Mouse (Mus musculus): ENCODE results near the gene Zdhhc13. TPM values are rescaled to one million over a fixed set of nuclear protein-coding genes. Genes with fewer than 3 reads are reported as not detected.
A peak's percentile ranks its signal among the peaks of the same experiment; 100 is the strongest.

Zdhhc13 gene
- 41.1 and 42.5 TPM in 2 replicates for polyA plus RNA-seq (2015; fragmentation: Nextera tagmentation; extraction: Ambion mirVana)

- H3K9ac ChIP-seq (ENCODE audit: low read depth, low read length), result peak within 1 kb of the TSS; percentile 88
- peak; percentile 99 for ATAC-seq
- H3K9me3 ChIP-seq (ENCODE audit: control insufficient read depth, low read length), result no peaks in the 10 kb centered on the region
- peak within 1 kb of the TSS; percentile 92 for H3K4me3 ChIP-seq (ENCODE audit: low read length)
- peak within 1 kb of the TSS; percentile 92 for H3K27ac ChIP-seq (ENCODE audit: low read length)
- H3K36me3 ChIP-seq (ENCODE audit: control insufficient read depth, insufficient read depth, low read length), result no peaks in the 10 kb centered on the region
- H3K27me3 ChIP-seq (replicated peaks; ENCODE audit: control insufficient read depth, insufficient read depth, low read length), result no peaks in the 10 kb centered on the region
- H3K4me1 ChIP-seq (ENCODE audit: control insufficient read depth, insufficient read depth, low read length), result no peaks in the 10 kb centered on the region; the same call in 1 of the 2 replicates
- WGBS, result under 1% methylated on average over 53 of the region's 57 CpGs
- peak within 1 kb of the TSS; percentile 81 for H3K4me2 ChIP-seq (ENCODE audit: low read depth, low read length)
Observed at GRCm38 (mm10) chr7:48788851-48789572, at the start of gene Zdhhc13. Gene Zdhhc13, plus strand, starts transcription at chr7:48789003.

DNA sequence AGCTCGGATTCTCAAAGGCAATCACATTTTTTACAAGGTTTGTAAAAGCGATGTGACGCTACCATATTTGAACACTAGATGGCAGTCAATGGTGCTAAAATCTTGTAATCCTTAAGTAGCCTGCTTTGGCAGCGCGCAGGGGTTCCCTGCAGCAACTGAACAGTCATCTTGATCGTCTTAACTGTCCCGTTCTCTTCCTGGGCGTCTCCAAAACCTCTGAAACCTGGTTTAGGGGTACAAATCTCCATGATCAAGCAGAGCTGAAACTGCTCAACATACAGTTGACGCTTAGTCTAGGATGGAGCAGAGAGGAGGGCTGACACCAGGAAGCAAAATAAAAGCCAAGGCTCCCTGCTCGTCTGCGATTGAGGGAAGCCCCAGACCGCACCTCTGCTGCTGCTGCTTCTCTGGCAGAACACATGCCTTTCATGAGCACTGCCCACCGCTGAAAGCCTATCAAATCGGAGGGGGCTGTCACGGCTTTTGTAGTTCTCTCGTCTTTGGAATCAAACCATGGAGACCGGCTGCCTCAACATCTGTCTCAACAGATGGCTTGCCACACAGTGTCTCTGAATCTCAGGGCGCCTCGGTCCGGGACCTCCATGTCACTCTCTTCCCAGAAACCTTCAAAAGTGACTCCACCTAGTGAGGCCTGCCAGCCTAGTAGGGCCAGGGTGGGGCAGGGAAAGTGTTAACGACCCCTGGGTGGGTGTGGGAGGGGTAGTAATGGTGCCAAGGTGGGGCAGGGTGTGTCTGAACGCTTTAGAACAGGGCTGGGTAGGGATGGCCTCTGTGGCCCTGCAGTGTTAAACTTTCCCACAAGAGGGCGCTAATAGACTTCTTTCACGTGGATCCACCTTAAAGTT, 39.3 kb upstream of the Zdhhc13 start:
- Histone ChIP-seq H3K27me3 (replicated peaks; ENCODE audit: control insufficient read depth, insufficient read depth, low read length) (no peaks in the 10 kb centered on the region), H3K27ac (ENCODE audit: low read length) (peak overlapping the region; percentile 79), H3K9me3 (ENCODE audit: control insufficient read depth, low read length) (no peaks in the 10 kb centered on the region), H3K4me3 (ENCODE audit: low read length) (peak overlapping the region; percentile 54), H3K4me2 (ENCODE audit: low read depth, low read length) (peak overlapping the region; percentile 95), H3K4me1 (ENCODE audit: control insufficient read depth, insufficient read depth, low read length) (0 out of 2 replicates have a peak, but pooled peaks cover 6% of the 10 kb centered on the region), H3K9ac (ENCODE audit: low read depth, low read length) (peak overlapping the region; percentile 59), H3K36me3 (ENCODE audit: control insufficient read depth, insufficient read depth, low read length) (no peaks in the 10 kb centered on the region)
- ATAC-seq, result peak; percentile 83
- under 1% methylated on average over 24 of the region's 24 CpGs for WGBS

DNA sequence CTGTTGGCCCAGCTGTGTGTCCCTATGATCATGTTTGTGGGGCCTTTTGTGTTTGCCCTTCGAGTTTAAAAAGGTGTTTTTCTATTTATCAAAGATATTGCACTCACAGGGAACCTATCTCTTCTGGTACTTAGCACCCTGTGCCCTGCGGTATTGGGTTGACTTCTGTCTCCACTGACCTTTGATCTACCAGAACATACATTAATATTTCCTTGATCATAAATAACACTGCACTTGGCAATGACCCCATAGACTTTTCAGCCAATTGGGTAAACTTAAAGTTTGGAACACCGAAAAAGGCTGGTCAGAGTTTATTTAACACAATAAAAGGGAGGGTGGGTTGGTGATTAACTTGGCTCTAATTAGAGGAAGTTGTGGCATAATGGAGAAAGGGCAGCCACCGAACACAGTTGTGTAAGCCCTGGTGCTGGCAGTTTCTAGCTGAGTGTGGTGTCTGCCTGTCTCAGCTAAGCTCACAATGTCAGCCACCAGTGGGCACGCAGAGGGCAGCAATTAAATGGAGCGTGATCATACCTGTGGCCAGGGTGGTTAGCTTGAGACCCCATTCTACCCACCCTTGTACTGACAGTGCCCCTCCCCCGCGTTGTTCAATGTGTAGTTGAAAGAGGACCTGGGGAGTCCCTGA, 38.5 kb upstream of the Zdhhc13 start:
- ATAC-seq, result peak; percentile 75
- 54% methylated on average over 8 of the region's 8 CpGs for WGBS

GRCm38 (mm10) chr7:48751222-48751621, 37.6 kb upstream of the Zdhhc13 start:
- Histone ChIP-seq H3K9me3 (ENCODE audit: control insufficient read depth, low read length) (no peaks in the 10 kb centered on the region), H3K9ac (ENCODE audit: low read depth, low read length) (no peak overlapping the region), H3K4me1 (ENCODE audit: control insufficient read depth, insufficient read depth, low read length) (0 out of 2 replicates have a peak, but pooled peaks cover 6% of the 10 kb centered on the region), H3K27ac (ENCODE audit: low read length) (no peak overlapping the region), H3K36me3 (ENCODE audit: control insufficient read depth, insufficient read depth, low read length) (no peaks in the 10 kb centered on the region), H3K27me3 (replicated peaks; ENCODE audit: control insufficient read depth, insufficient read depth, low read length) (no peaks in the 10 kb centered on the region), H3K4me2 (ENCODE audit: low read depth, low read length) (no peak overlapping the region), H3K4me3 (ENCODE audit: low read length) (no peak overlapping the region)
- ATAC-seq, result no peak
- 77% methylated on average over 5 of the region's 5 CpGs for WGBS

More for the DNA sequence above, 38.5 kb upstream of the Zdhhc13 start:
- Histone ChIP-seq H3K4me1 (ENCODE audit: control insufficient read depth, insufficient read depth, low read length) (0 out of 2 replicates have a peak, but pooled peaks cover 6% of the 10 kb centered on the region), H3K9me3 (ENCODE audit: control insufficient read depth, low read length) (no peaks in the 10 kb centered on the region), H3K27me3 (replicated peaks; ENCODE audit: control insufficient read depth, insufficient read depth, low read length) (no peaks in the 10 kb centered on the region), H3K4me3 (ENCODE audit: low read length) (no peak overlapping the region), H3K27ac (ENCODE audit: low read length) (peak overlapping the region; percentile 79), H3K4me2 (ENCODE audit: low read depth, low read length) (peak overlapping the region; percentile 95), H3K9ac (ENCODE audit: low read depth, low read length) (0 out of 2 replicates have a peak overlapping the region, but pooled peaks have one; percentile 19), H3K36me3 (ENCODE audit: control insufficient read depth, insufficient read depth, low read length) (no peaks in the 10 kb centered on the region)

GRCm38 (mm10) chr7:48754415-48754974, 34.3 kb upstream of the Zdhhc13 start:
- Histone ChIP-seq H3K4me1 (ENCODE audit: control insufficient read depth, insufficient read depth, low read length) (0 out of 2 replicates have a peak, but pooled peaks cover 6% of the 10 kb centered on the region), H3K36me3 (ENCODE audit: control insufficient read depth, insufficient read depth, low read length) (no peaks in the 10 kb centered on the region), H3K9me3 (ENCODE audit: control insufficient read depth, low read length) (no peaks in the 10 kb centered on the region), H3K27ac (ENCODE audit: low read length) (peak overlapping the region; percentile 73), H3K4me3 (ENCODE audit: low read length) (no peak overlapping the region), H3K9ac (ENCODE audit: low read depth, low read length) (no peak overlapping the region), H3K4me2 (ENCODE audit: low read depth, low read length) (no peak overlapping the region), H3K27me3 (replicated peaks; ENCODE audit: control insufficient read depth, insufficient read depth, low read length) (no peaks in the 10 kb centered on the region)
- 55% methylated on average over 3 of the region's 3 CpGs for WGBS
- peak; percentile 72 for ATAC-seq

GRCm38 (mm10) chr7:48755825-48756224, 33.0 kb upstream of the Zdhhc13 start:
- Histone ChIP-seq H3K36me3 (ENCODE audit: control insufficient read depth, insufficient read depth, low read length) (no peaks in the 10 kb centered on the region), H3K4me3 (ENCODE audit: low read length) (no peak overlapping the region), H3K9ac (ENCODE audit: low read depth, low read length) (no peak overlapping the region), H3K27me3 (replicated peaks; ENCODE audit: control insufficient read depth, insufficient read depth, low read length) (no peaks in the 10 kb centered on the region), H3K4me2 (ENCODE audit: low read depth, low read length) (no peak overlapping the region), H3K9me3 (ENCODE audit: control insufficient read depth, low read length) (no peaks in the 10 kb centered on the region), H3K4me1 (ENCODE audit: control insufficient read depth, insufficient read depth, low read length) (no peaks in the 10 kb centered on the region), H3K27ac (ENCODE audit: low read length) (no peak overlapping the region)
- no peak for ATAC-seq
- WGBS, result 84% methylated on average over 3 of the region's 3 CpGs

DNA sequence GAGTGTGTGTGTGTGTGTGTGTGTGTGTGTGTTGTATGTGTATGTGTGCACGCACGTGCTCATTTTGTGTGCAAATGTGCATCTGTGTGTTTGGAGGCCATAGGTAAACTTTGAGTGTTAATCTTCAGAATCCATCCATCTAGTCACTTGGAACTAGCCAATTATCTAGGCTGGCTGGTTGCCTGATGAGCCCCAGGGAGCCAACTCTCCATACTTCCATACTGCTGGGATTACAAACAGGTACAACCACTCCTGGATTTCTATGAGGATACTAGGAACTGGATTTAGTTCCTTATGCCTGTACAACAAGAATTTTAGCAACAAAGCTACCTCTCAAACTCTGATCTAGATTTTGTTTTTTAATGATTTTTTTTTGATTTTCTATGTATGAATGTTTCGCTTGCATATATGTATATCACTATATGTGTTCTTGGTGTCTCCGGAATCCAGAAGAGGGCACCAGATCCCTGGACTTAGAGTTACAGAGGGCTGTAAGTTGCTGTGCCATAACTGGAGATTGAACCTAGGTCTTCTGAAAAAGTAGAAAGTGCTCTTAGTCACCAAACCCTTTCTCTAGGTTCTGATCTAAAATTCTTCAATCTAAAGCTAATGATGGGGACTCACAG, 32.4 kb upstream of the Zdhhc13 start:
- H3K27me3 ChIP-seq (replicated peaks; ENCODE audit: control insufficient read depth, insufficient read depth, low read length), result no peaks in the 10 kb centered on the region
- ATAC-seq, result no peak
- no peak overlapping the region for H3K4me3 ChIP-seq (ENCODE audit: low read length)
- no peaks in the 10 kb centered on the region for H3K4me1 ChIP-seq (ENCODE audit: control insufficient read depth, insufficient read depth, low read length)
- H3K9ac ChIP-seq (ENCODE audit: low read depth, low read length), result no peak overlapping the region
- no peak overlapping the region for H3K4me2 ChIP-seq (ENCODE audit: low read depth, low read length)
- H3K9me3 ChIP-seq (ENCODE audit: control insufficient read depth, low read length), result no peaks in the 10 kb centered on the region
- WGBS, result 95% methylated on average over 4 of the region's 4 CpGs
- no peak overlapping the region for H3K27ac ChIP-seq (ENCODE audit: low read length)
- no peaks in the 10 kb centered on the region for H3K36me3 ChIP-seq (ENCODE audit: control insufficient read depth, insufficient read depth, low read length)

DNA sequence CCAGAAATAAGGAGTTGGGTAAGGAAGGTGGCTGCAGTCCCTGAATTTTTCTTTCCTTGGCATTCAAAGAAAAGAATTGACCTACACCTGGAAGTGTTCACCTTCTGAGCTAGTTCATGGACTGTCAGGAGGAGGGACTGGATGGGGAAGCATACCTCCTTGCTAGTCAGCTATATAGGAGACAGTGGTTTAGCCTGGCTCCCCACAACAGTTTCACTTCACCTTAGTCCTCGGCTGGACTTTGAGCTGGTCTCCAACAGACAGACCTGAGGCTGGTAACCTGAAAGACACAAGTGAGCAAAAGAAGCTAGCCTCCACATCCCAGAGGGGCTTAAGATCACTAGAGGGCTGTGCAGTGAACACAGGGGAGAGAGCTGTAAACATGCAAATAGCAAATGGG, 30.7 kb upstream of the Zdhhc13 start:
- WGBS, result 75% methylated on average over 1 of the region's 1 CpGs
- Histone ChIP-seq H3K9ac (ENCODE audit: low read depth, low read length) (no peak overlapping the region), H3K4me1 (ENCODE audit: control insufficient read depth, insufficient read depth, low read length) (no peaks in the 10 kb centered on the region), H3K36me3 (ENCODE audit: control insufficient read depth, insufficient read depth, low read length) (no peaks in the 10 kb centered on the region), H3K4me2 (ENCODE audit: low read depth, low read length) (no peak overlapping the region), H3K4me3 (ENCODE audit: low read length) (no peak overlapping the region), H3K27ac (ENCODE audit: low read length) (no peak overlapping the region), H3K27me3 (replicated peaks; ENCODE audit: control insufficient read depth, insufficient read depth, low read length) (no peaks in the 10 kb centered on the region), H3K9me3 (ENCODE audit: control insufficient read depth, low read length) (no peaks in the 10 kb centered on the region)
- no peak for ATAC-seq
